Mouse (Mus musculus) E14TG2a.4 (cell line): ENCODE results near the gene Olfr1396.

Experiments used
- CTCF ChIP-seq: conservative IDR thresholded peaks from 2 replicates; pipeline ENCODE4 v1.5.1; 2014; ENCODE audit warnings: low read length
- NANOG ChIP-seq: IDR thresholded peaks from 2 replicates; pipeline ENCODE4 v1.6.1; 2014; ENCODE audit warnings: borderline replicate concordance, low read length, mixed read lengths

GRCm38 (mm10) chr11:49114774-49115173 lies at the start of gene Olfr1396:
- TF ChIP-seq CTCF = no peak
- no peak for TF ChIP-seq NANOG
